27 mouse cellular contexts compared by ENCODE assay signal in genomic region chr3:70314239-70314638, GRCm38 (mm10).
DNase-seq lines count a peak whose midpoint lies in the region; ATAC-seq and TF ChIP-seq lines count a peak whose summit lies in the region.
"Had no signal": no experiment of that assay in that cellular context is flagged by ENCODE, and none has a peak within 500 bp of the region (broad histone marks: within the 10 kb centered on the region; RNA-seq: fewer than 3 reads in every experiment).

No protein-coding gene starts in this region.

- TF ChIP-seq EP300 in lung, postnatal 0 days (IDR thresholded peaks at IDR 0.05) = no peak

- WGBS in intestine, embryonic 15.5 days = 82% methylated on average over 4 of the region's 4 CpGs
- WGBS in lung, postnatal 0 days = 65% methylated on average over 4 of the region's 4 CpGs

- no peak overlapping the region for H3K27ac ChIP-seq in intestine, embryonic 15.5 days
- no peak overlapping the region for H3K27ac ChIP-seq in lung, postnatal 0 days (ENCODE audit: low read length)
- H3K27ac ChIP-seq: embryonic facial prominence, embryonic 12.5 days; embryonic facial prominence, embryonic 15.5 days; forebrain, embryonic 12.5 days; forebrain, embryonic 15.5 days; heart, embryonic 15.5 days; hindbrain, embryonic 12.5 days; hindbrain, embryonic 15.5 days had no signal

- H3K4me2 ChIP-seq in intestine, embryonic 15.5 days (replicated peaks) = no peak overlapping the region
- H3K4me2 ChIP-seq in lung, postnatal 0 days (replicated peaks; ENCODE audit: low read depth, low read length) = no peak overlapping the region
- H3K4me2 ChIP-seq: embryonic facial prominence, embryonic 12.5 days; embryonic facial prominence, embryonic 15.5 days; forebrain, embryonic 12.5 days; forebrain, embryonic 15.5 days; heart, embryonic 12.5 days; heart, embryonic 15.5 days; hindbrain, embryonic 12.5 days; hindbrain, embryonic 15.5 days had no signal

- no peak for TF ChIP-seq CTCF in lung, postnatal 0 days (IDR thresholded peaks at IDR 0.05)

- H3K4me3 ChIP-seq in intestine, embryonic 15.5 days (replicated peaks) = no peak overlapping the region
- H3K4me3 ChIP-seq in lung, postnatal 0 days (ENCODE audit: low read depth, low read length) = no peak overlapping the region
- H3K4me3 ChIP-seq: embryonic facial prominence, embryonic 12.5 days; embryonic facial prominence, embryonic 15.5 days; forebrain, embryonic 12.5 days; forebrain, embryonic 15.5 days; heart, embryonic 12.5 days; heart, embryonic 15.5 days; hindbrain, embryonic 12.5 days; hindbrain, embryonic 15.5 days had no signal

- H3K4me1 ChIP-seq in intestine, embryonic 15.5 days (replicated peaks) = no peaks in the 10 kb centered on the region
- H3K4me1 ChIP-seq in lung, postnatal 0 days (ENCODE audit: insufficient read depth, low read depth, low read length) = no peaks in the 10 kb centered on the region
- H3K4me1 ChIP-seq: embryonic facial prominence, embryonic 12.5 days; embryonic facial prominence, embryonic 15.5 days; forebrain, embryonic 12.5 days; forebrain, embryonic 15.5 days; heart, embryonic 12.5 days; heart, embryonic 15.5 days; hindbrain, embryonic 12.5 days; hindbrain, embryonic 15.5 days had no signal

- H3K27me3 ChIP-seq in intestine, embryonic 15.5 days (replicated peaks) = no peaks in the 10 kb centered on the region
- no peaks in the 10 kb centered on the region for H3K27me3 ChIP-seq in lung, postnatal 0 days (replicated peaks; ENCODE audit: insufficient read depth, low read length)
- H3K27me3 ChIP-seq: CH12.LX; embryonic facial prominence, embryonic 12.5 days; embryonic facial prominence, embryonic 15.5 days; forebrain, embryonic 12.5 days; forebrain, embryonic 15.5 days; heart, embryonic 12.5 days; heart, embryonic 15.5 days; hindbrain, embryonic 12.5 days; hindbrain, embryonic 15.5 days had no signal

- ATAC-seq in megakaryocyte progenitor cell, adult 5-6 weeks (replicated peaks; ENCODE audit: poor library complexity) = peak; percentile 64
- ATAC-seq in intestine, embryonic 15.5 days = no peak
- no peak for ATAC-seq in lung, postnatal 0 days
- ATAC-seq: activated CD4-positive, CD25-positive, alpha-beta regulatory T cell, adult 4 months; forebrain, embryonic 15.5 days had no signal

- no peak overlapping the region for H3K9ac ChIP-seq in intestine, embryonic 15.5 days
- H3K9ac ChIP-seq in lung, postnatal 0 days (replicated peaks; ENCODE audit: low read depth) = no peak overlapping the region
- H3K9ac ChIP-seq: embryonic facial prominence, embryonic 12.5 days; embryonic facial prominence, embryonic 15.5 days; forebrain, embryonic 12.5 days; forebrain, embryonic 15.5 days; heart, embryonic 12.5 days; heart, embryonic 15.5 days; hindbrain, embryonic 12.5 days; hindbrain, embryonic 15.5 days had no signal

- H3K9me3 ChIP-seq in intestine, embryonic 15.5 days = no peaks in the 10 kb centered on the region
- H3K9me3 ChIP-seq in lung, postnatal 0 days (ENCODE audit: low read length) = no peaks in the 10 kb centered on the region
- H3K9me3 ChIP-seq: embryonic facial prominence, embryonic 12.5 days; embryonic facial prominence, embryonic 15.5 days; forebrain, embryonic 12.5 days; forebrain, embryonic 15.5 days; G1E; heart, embryonic 12.5 days; heart, embryonic 15.5 days; hindbrain, embryonic 12.5 days; hindbrain, embryonic 15.5 days had no signal

- no peaks in the 10 kb centered on the region for H3K36me3 ChIP-seq in intestine, embryonic 15.5 days
- no peaks in the 10 kb centered on the region for H3K36me3 ChIP-seq in lung, postnatal 0 days (ENCODE audit: insufficient read depth, low read length)
- H3K36me3 ChIP-seq: embryonic facial prominence, embryonic 12.5 days; embryonic facial prominence, embryonic 15.5 days; forebrain, embryonic 12.5 days; forebrain, embryonic 15.5 days; G1E; heart, embryonic 12.5 days; heart, embryonic 15.5 days; hindbrain, embryonic 12.5 days; hindbrain, embryonic 15.5 days had no signal

- DNase-seq in 416B (ENCODE audit: low read depth) (peak; percentile 50), MEL-GATA-1-ER (ENCODE audit: extremely low read depth, low read depth) (peak; percentile 81)
- no peak for DNase-seq in right cerebral cortex, postnatal 10 days (ENCODE audit: low spot score in 2 of 2)
- no peak for DNase-seq in lung, postnatal 0 days (ENCODE audit: low spot score)
- DNase-seq: adrenal gland, adult 8-10 months; adrenal gland, postnatal 25 days; B cell, adult 2 months; cerebellum, adult 11-12 months; cerebellum, adult 8-10 months; cerebellum, postnatal 10 days; gastrocnemius, postnatal 25 days; heart, adult 18-20 months; heart, postnatal 10 days; heart, postnatal 36 days had no signal

Comparison
In these comparisons a context has a peak if more than half of its experiments do, and no peak if none do; other contexts are left out.
1. DNase-seq: peak in 416B (single experiment) and MEL-GATA-1-ER (single experiment); none in right cerebral cortex, postnatal 10 days (0 of 2) and lung, postnatal 0 days (single experiment).